Mouse (Mus musculus): ENCODE measurements at regions not wholly inside any gene's neighbourhood (a gene's known extent, or its start where the extent isn't known, plus 50 kb on each side); places are given as distances from the start of the nearest gene placed in this dataset.

- Histone ChIP-seq H3K27ac (ENCODE audit: insufficient read depth, low read length) (no peak overlapping the region), H3K4me3 (ENCODE audit: low read depth, low read length) (no peak overlapping the region), H3K27me3 (ENCODE audit: control insufficient read depth, insufficient read depth, low read length, poor library complexity, severe bottlenecking) (peaks cover 5% of the 10 kb centered on the region; the same call in 1 of the 2 replicates), H3K9me3 (replicated peaks; ENCODE audit: control insufficient read depth, insufficient read depth, low read length, poor library complexity, severe bottlenecking) (no peaks in the 10 kb centered on the region), H3K4me1 (ENCODE audit: control insufficient read depth, insufficient read depth, low read length) (no peaks in the 10 kb centered on the region), H3K36me3 (ENCODE audit: control insufficient read depth, insufficient read depth, low read length, poor library complexity, severe bottlenecking) (no peaks in the 10 kb centered on the region), H3K9ac (ENCODE audit: low read depth, poor library complexity, severe bottlenecking) (no peak overlapping the region)
- TF ChIP-seq CTCF (IDR thresholded peaks at IDR 0.05; ENCODE audit: low read depth, low read length) = no peak
- no peak for TF ChIP-seq EP300 (IDR thresholded peaks at IDR 0.05; ENCODE audit: insufficient read depth, low read depth, low read length)
- no peak for TF ChIP-seq POLR2A (IDR thresholded peaks at IDR 0.05; ENCODE audit: insufficient read depth, low read length)
These were observed 530.3 kb upstream of the Cdh11 start for GRCm38 (mm10) chr8:103315742-103316141.

- H3K27me3 ChIP-seq (ENCODE audit: control insufficient read depth, insufficient read depth, low read length, poor library complexity, severe bottlenecking) = peaks cover 5% of the 10 kb centered on the region; the same call in 1 of the 2 replicates
- H3K4me3 ChIP-seq (ENCODE audit: low read depth, low read length) = no peak overlapping the region
- no peak for TF ChIP-seq CTCF (IDR thresholded peaks at IDR 0.05; ENCODE audit: low read depth, low read length)
- no peak for TF ChIP-seq POLR2A (IDR thresholded peaks at IDR 0.05; ENCODE audit: insufficient read depth, low read length)
- no peak for TF ChIP-seq EP300 (IDR thresholded peaks at IDR 0.05; ENCODE audit: insufficient read depth, low read depth, low read length)
- H3K9ac ChIP-seq (ENCODE audit: low read depth, poor library complexity, severe bottlenecking) = no peak overlapping the region
- no peak overlapping the region for H3K27ac ChIP-seq (ENCODE audit: insufficient read depth, low read length)
- no peaks in the 10 kb centered on the region for H3K4me1 ChIP-seq (ENCODE audit: control insufficient read depth, insufficient read depth, low read length)
- no peaks in the 10 kb centered on the region for H3K9me3 ChIP-seq (replicated peaks; ENCODE audit: control insufficient read depth, insufficient read depth, low read length, poor library complexity, severe bottlenecking)
- no peaks in the 10 kb centered on the region for H3K36me3 ChIP-seq (ENCODE audit: control insufficient read depth, insufficient read depth, low read length, poor library complexity, severe bottlenecking)
These were observed 531.2 kb upstream of the Cdh11 start for GRCm38 (mm10) chr8:103316691-103317091.

GRCm38 (mm10) chr8:103317149-103317725 is 531.8 kb upstream of the Cdh11 start:
- no peaks in the 10 kb centered on the region for H3K4me1 ChIP-seq (ENCODE audit: control insufficient read depth, insufficient read depth, low read length)
- no peaks in the 10 kb centered on the region for H3K36me3 ChIP-seq (ENCODE audit: control insufficient read depth, insufficient read depth, low read length, poor library complexity, severe bottlenecking)
- peaks cover 5% of the 10 kb centered on the region; the same call in 1 of the 2 replicates for H3K27me3 ChIP-seq (ENCODE audit: control insufficient read depth, insufficient read depth, low read length, poor library complexity, severe bottlenecking)

GRCm38 (mm10) chr8:103324016-103324665 is 538.7 kb upstream of the Cdh11 start:
- Histone ChIP-seq H3K9ac (ENCODE audit: low read depth, poor library complexity, severe bottlenecking) (no peak overlapping the region), H3K4me3 (ENCODE audit: low read depth, low read length) (no peak overlapping the region), H3K4me1 (ENCODE audit: control insufficient read depth, insufficient read depth, low read length) (no peaks in the 10 kb centered on the region), H3K9me3 (replicated peaks; ENCODE audit: control insufficient read depth, insufficient read depth, low read length, poor library complexity, severe bottlenecking) (no peaks in the 10 kb centered on the region), H3K27me3 (ENCODE audit: control insufficient read depth, insufficient read depth, low read length, poor library complexity, severe bottlenecking) (no peaks in the 10 kb centered on the region; the same call in 1 of the 2 replicates), H3K27ac (ENCODE audit: insufficient read depth, low read length) (no peak overlapping the region), H3K36me3 (ENCODE audit: control insufficient read depth, insufficient read depth, low read length, poor library complexity, severe bottlenecking) (no peaks in the 10 kb centered on the region)
- TF ChIP-seq CTCF (IDR thresholded peaks at IDR 0.05; ENCODE audit: low read depth, low read length) (no peak), POLR2A (IDR thresholded peaks at IDR 0.05; ENCODE audit: insufficient read depth, low read length) (no peak), EP300 (IDR thresholded peaks at IDR 0.05; ENCODE audit: insufficient read depth, low read depth, low read length) (no peak)

More at GRCm38 (mm10) chr8:103317149-103317725, 531.8 kb upstream of the Cdh11 start:
- Histone ChIP-seq H3K9me3 (replicated peaks; ENCODE audit: control insufficient read depth, insufficient read depth, low read length, poor library complexity, severe bottlenecking) (no peaks in the 10 kb centered on the region), H3K4me3 (ENCODE audit: low read depth, low read length) (no peak overlapping the region), H3K27ac (ENCODE audit: insufficient read depth, low read length) (no peak overlapping the region), H3K9ac (ENCODE audit: low read depth, poor library complexity, severe bottlenecking) (no peak overlapping the region)
- no peak for TF ChIP-seq EP300 (IDR thresholded peaks at IDR 0.05; ENCODE audit: insufficient read depth, low read depth, low read length)
- no peak for TF ChIP-seq POLR2A (IDR thresholded peaks at IDR 0.05; ENCODE audit: insufficient read depth, low read length)
- TF ChIP-seq CTCF (IDR thresholded peaks at IDR 0.05; ENCODE audit: low read depth, low read length) = no peak

GRCm38 (mm10) chr8:103331415-103331814 is 546.0 kb upstream of the Cdh11 start:
- H3K4me3 ChIP-seq (ENCODE audit: low read depth, low read length) = no peak overlapping the region
- H3K4me1 ChIP-seq (ENCODE audit: control insufficient read depth, insufficient read depth, low read length) = no peaks in the 10 kb centered on the region
- no peaks in the 10 kb centered on the region for H3K36me3 ChIP-seq (ENCODE audit: control insufficient read depth, insufficient read depth, low read length, poor library complexity, severe bottlenecking)
- no peak overlapping the region for H3K9ac ChIP-seq (ENCODE audit: low read depth, poor library complexity, severe bottlenecking)
- no peaks in the 10 kb centered on the region; the same call in none of the 2 replicates for H3K27me3 ChIP-seq (ENCODE audit: control insufficient read depth, insufficient read depth, low read length, poor library complexity, severe bottlenecking)
- TF ChIP-seq EP300 (IDR thresholded peaks at IDR 0.05; ENCODE audit: insufficient read depth, low read depth, low read length) (no peak), CTCF (IDR thresholded peaks at IDR 0.05; ENCODE audit: low read depth, low read length) (no peak), POLR2A (IDR thresholded peaks at IDR 0.05; ENCODE audit: insufficient read depth, low read length) (no peak)
- no peaks in the 10 kb centered on the region for H3K9me3 ChIP-seq (replicated peaks; ENCODE audit: control insufficient read depth, insufficient read depth, low read length, poor library complexity, severe bottlenecking)
- no peak overlapping the region for H3K27ac ChIP-seq (ENCODE audit: insufficient read depth, low read length)

- Histone ChIP-seq H3K9me3 (replicated peaks; ENCODE audit: control insufficient read depth, insufficient read depth, low read length, poor library complexity, severe bottlenecking) (no peaks in the 10 kb centered on the region; the same call in 1 of the 2 replicates), H3K4me1 (ENCODE audit: control insufficient read depth, insufficient read depth, low read length) (no peaks in the 10 kb centered on the region), H3K36me3 (ENCODE audit: control insufficient read depth, insufficient read depth, low read length, poor library complexity, severe bottlenecking) (no peaks in the 10 kb centered on the region), H3K27ac (ENCODE audit: insufficient read depth, low read length) (no peak overlapping the region), H3K4me3 (ENCODE audit: low read depth, low read length) (no peak overlapping the region), H3K27me3 (ENCODE audit: control insufficient read depth, insufficient read depth, low read length, poor library complexity, severe bottlenecking) (peaks cover under 1% of the 10 kb centered on the region), H3K9ac (ENCODE audit: low read depth, poor library complexity, severe bottlenecking) (no peak overlapping the region)
- TF ChIP-seq EP300 (IDR thresholded peaks at IDR 0.05; ENCODE audit: insufficient read depth, low read depth, low read length) (no peak), CTCF (IDR thresholded peaks at IDR 0.05; ENCODE audit: low read depth, low read length) (no peak), POLR2A (IDR thresholded peaks at IDR 0.05; ENCODE audit: insufficient read depth, low read length) (no peak)
These were observed 551.9 kb upstream of the Cdh11 start for GRCm38 (mm10) chr8:103337314-103337713.
